Mouse (Mus musculus) kidney, adult 2 months (tissue): ENCODE measurements at regions not wholly inside any gene's neighbourhood (a gene's known extent, or its start where the extent isn't known, plus 50 kb on each side); places are given as distances from the start of the nearest gene placed in this dataset.

ENCODE experiments used
- DNase-seq: peaks from one replicate; pipeline ENCODE4 v3.0.0; 2021
- H3K27ac ChIP-seq: fragments of 200-500 bp; 2 replicates; pipeline ENCODE4 v1.5.1; 2012; ENCODE audit warnings: low read depth, low read length, control low read depth, inconsistent platforms; ENCODE audit not compliant: insufficient read depth
- H3K27me3 ChIP-seq: fragments of 200-500 bp; replicated peaks from 2 replicates; pipeline ENCODE4 v1.6.1; 2012; ENCODE audit warnings: mild to moderate bottlenecking, moderate library complexity, low read length, inconsistent platforms; ENCODE audit not compliant: control insufficient read depth, insufficient read depth
- H3K36me3 ChIP-seq: fragments of 200-500 bp; 2 replicates; pipeline ENCODE4 v1.6.1; 2012; ENCODE audit warnings: mild to moderate bottlenecking, moderate library complexity, low read length, inconsistent platforms; ENCODE audit not compliant: control insufficient read depth, insufficient read depth
- H3K4me1 ChIP-seq: fragments of 200-500 bp; 2 replicates; pipeline ENCODE4 v1.6.1; 2011; ENCODE audit warnings: low read length; ENCODE audit not compliant: control insufficient read depth, insufficient read depth
- H3K4me3 ChIP-seq: fragments of 200-500 bp; 2 replicates; pipeline ENCODE4 v1.5.1; 2011; ENCODE audit warnings: mild to moderate bottlenecking, low read depth, low read length, control low read depth; ENCODE audit not compliant: insufficient read depth
- CTCF ChIP-seq: fragments of 200-500 bp; conservative IDR thresholded peaks from 2 replicates; pipeline ENCODE4 v1.5.1; 2011; ENCODE audit warnings: low read depth, mild to moderate bottlenecking, control low read depth, low read length, moderate library complexity, mixed read lengths; ENCODE audit not compliant: insufficient read depth, insufficient read length
- POLR2A ChIP-seq: fragments of 200-500 bp; IDR thresholded peaks from one replicate; pipeline ENCODE4 v1.6.1; 2011; ENCODE audit warnings: low read depth, low read length, control low read depth
- WGBS: fragments of 180-500 bp; shearing (Covaris S2); methylation state at CpG from one replicate; pipeline ENCODE4 v1.1.7; 2018; 5-methylcytosine and 5-hydroxymethylcytosine counted together

DNA sequence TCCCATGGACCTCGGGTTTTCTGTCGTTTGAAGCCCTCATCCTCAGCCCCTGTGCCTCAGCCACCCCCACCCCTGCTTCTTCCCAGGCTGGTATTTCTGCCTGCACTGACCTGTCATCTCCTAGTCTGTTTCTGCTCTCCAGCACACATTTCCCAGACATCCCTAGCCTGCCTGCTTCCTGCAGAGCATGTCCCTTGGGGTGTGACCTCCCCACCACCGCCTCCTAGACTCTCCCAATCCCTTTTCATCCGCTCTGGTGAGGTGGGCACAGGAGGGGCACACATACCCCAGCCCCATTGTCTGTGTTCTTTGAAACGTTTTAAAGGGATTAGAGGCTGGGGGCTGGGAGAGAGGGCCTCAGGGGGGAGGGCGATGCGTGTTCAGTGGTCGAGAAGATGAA, 86.6 kb upstream of the Unc5b start:
- Histone ChIP-seq H3K27ac (no peak overlapping the region), H3K4me1 (no peaks in the 10 kb centered on the region), H3K4me3 (no peak overlapping the region), H3K27me3 (no peaks in the 10 kb centered on the region), H3K36me3 (no peaks in the 10 kb centered on the region)
- 36% methylated on average over 8 of the region's 8 CpGs for WGBS
- no peak for TF ChIP-seq POLR2A
- TF ChIP-seq CTCF, result no peak
- DNase-seq, result no peak

- whole genome bisulfite sequencing, result 27% methylated on average over 7 of the region's 7 CpGs
- DNase-seq, result no peak
- Histone ChIP-seq H3K4me3 (no peak overlapping the region), H3K4me1 (no peaks in the 10 kb centered on the region), H3K27ac (no peak overlapping the region), H3K27me3 (no peaks in the 10 kb centered on the region), H3K36me3 (no peaks in the 10 kb centered on the region)
- no peak for TF ChIP-seq CTCF
- no peak for TF ChIP-seq POLR2A
Observed at GRCm38 (mm10) chr10:60914391-60914790, 83.0 kb upstream of the Unc5b start.

DNA sequence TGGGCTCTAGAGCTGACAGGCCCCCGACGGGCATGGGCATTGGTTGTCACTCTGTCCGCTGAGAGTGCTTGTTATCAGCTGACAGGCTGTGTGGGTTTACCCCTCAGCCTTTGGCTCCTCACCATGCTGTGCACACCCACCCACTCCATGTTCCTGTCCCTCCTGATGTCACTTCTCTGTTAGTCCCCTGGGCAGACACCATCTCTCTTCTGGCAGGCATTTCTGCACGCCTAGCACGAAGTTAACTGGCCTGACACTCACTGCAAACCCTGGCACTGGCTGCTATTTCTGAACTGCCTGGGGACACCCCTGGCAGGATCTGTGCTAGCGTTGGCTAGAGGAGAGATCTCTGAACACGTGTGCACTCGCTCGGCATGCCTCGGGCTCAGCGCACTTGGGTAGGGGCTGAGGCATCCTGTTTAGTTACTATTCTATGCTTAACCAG, 82.1 kb upstream of the Unc5b start:
- Histone ChIP-seq H3K27ac (no peak overlapping the region), H3K4me1 (no peaks in the 10 kb centered on the region), H3K4me3 (no peak overlapping the region), H3K27me3 (no peaks in the 10 kb centered on the region), H3K36me3 (no peaks in the 10 kb centered on the region)
- WGBS, result 74% methylated on average over 11 of the region's 11 CpGs
- no peak for TF ChIP-seq POLR2A
- no peak for TF ChIP-seq CTCF
- no peak for DNase-seq

DNA sequence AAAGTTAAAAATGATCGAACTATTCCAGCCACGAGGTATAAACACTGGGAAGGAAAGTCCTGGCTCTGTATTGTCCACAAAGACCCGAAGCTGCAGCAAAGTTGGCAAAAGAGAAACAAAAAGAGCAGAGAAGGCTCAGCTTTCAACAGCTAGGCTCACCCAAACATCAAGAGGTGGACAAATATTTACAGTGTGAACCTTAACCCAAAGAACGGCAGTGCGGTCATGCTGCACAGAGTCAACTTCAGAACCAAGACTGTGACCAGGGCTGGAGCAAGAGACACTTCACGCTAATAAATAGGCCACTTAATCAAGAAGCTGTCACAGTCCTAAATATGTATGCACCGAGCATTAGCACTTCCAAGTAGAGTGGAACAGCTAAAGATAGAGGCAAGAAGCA, 73.0 kb upstream of the Unc5b start:
- H3K27ac ChIP-seq, result no peak overlapping the region
- H3K4me1 ChIP-seq, result no peaks in the 10 kb centered on the region
- TF ChIP-seq POLR2A (no peak), CTCF (no peak)
- DNase-seq, result no peak
- 42% methylated on average over 7 of the region's 7 CpGs for WGBS
- no peak overlapping the region for H3K4me3 ChIP-seq
- no peaks in the 10 kb centered on the region for H3K36me3 ChIP-seq
- H3K27me3 ChIP-seq, result no peaks in the 10 kb centered on the region

GRCm38 (mm10) chr10:60900992-60901391, 69.6 kb upstream of the Unc5b start:
- H3K36me3 ChIP-seq, result no peaks in the 10 kb centered on the region
- no peak overlapping the region for H3K4me3 ChIP-seq
- TF ChIP-seq POLR2A (no peak), CTCF (no peak)
- no peaks in the 10 kb centered on the region for H3K4me1 ChIP-seq
- H3K27ac ChIP-seq, result no peak overlapping the region
- DNase-seq, result no peak
- H3K27me3 ChIP-seq, result no peaks in the 10 kb centered on the region
- WGBS, result 92% methylated on average over 2 of the region's 2 CpGs

- no peak for DNase-seq
- 40% methylated on average over 4 of the region's 4 CpGs for WGBS
- TF ChIP-seq POLR2A, result no peak
- TF ChIP-seq CTCF, result no peak
Observed at GRCm38 (mm10) chr10:60893810-60894147, 62.4 kb upstream of the Unc5b start.

GRCm38 (mm10) chr10:60893130-60893809, 61.9 kb upstream of the Unc5b start:
- no peak for DNase-seq
- H3K27me3 ChIP-seq, result no peaks in the 10 kb centered on the region; the same call in 1 of the 2 replicates
- no peak for TF ChIP-seq CTCF
- TF ChIP-seq POLR2A, result no peak
- no peaks in the 10 kb centered on the region for H3K4me1 ChIP-seq
- no peak overlapping the region for H3K4me3 ChIP-seq
- WGBS, result 38% methylated on average over 22 of the region's 22 CpGs
- H3K27ac ChIP-seq, result no peak overlapping the region
- H3K36me3 ChIP-seq, result no peaks in the 10 kb centered on the region

More at GRCm38 (mm10) chr10:60893810-60894147, 62.4 kb upstream of the Unc5b start:
- H3K4me1 ChIP-seq, result no peaks in the 10 kb centered on the region
- H3K27ac ChIP-seq, result no peak overlapping the region
- no peaks in the 10 kb centered on the region; the same call in 1 of the 2 replicates for H3K27me3 ChIP-seq
- H3K36me3 ChIP-seq, result no peaks in the 10 kb centered on the region
- no peak overlapping the region for H3K4me3 ChIP-seq
